Mouse (Mus musculus): ENCODE measurements around the gene Ube2q1.

The Ube2q1 gene

GRCm38 (mm10) chr3:89820311-89821095 lies 47.1 kb downstream of the Ube2q1 start:
- DNase-seq (ENCODE audit: low read depth in 1 of 2, low spot score in 2 of 2), result no peak

GRCm38 (mm10) chr3:89821096-89821513 lies 47.7 kb downstream of the Ube2q1 start:
- no peak for DNase-seq (ENCODE audit: low read depth in 1 of 2, low spot score in 2 of 2)

GRCm38 (mm10) chr3:89821548-89822480 lies 48.4 kb downstream of the Ube2q1 start:
- DNase-seq (ENCODE audit: low read depth in 1 of 2, low spot score in 2 of 2), result no peak

- DNase-seq (ENCODE audit: low read depth in 1 of 2, low spot score in 2 of 2), result no peak
Observed at GRCm38 (mm10) chr3:89823594-89823993, 50.2 kb downstream of the Ube2q1 start.

- no peak for DNase-seq (ENCODE audit: low read depth in 1 of 2, low spot score in 2 of 2)
Observed at GRCm38 (mm10) chr3:89826295-89826694, 52.9 kb downstream of the Ube2q1 start.

GRCm38 (mm10) chr3:89830815-89831591 lies 57.6 kb downstream of the Ube2q1 start, which contains the start of gene She:
TSS of gene She (plus strand) at chr3:89831370.
- no peak for DNase-seq (ENCODE audit: low read depth in 1 of 2, low spot score in 2 of 2)
